Mouse (Mus musculus): ENCODE data around the gene Sdr42e1. TPM values are rescaled to one million over a fixed set of nuclear protein-coding genes. Genes with fewer than 3 reads are reported as not detected.
A peak's percentile ranks its signal among the peaks of the same experiment; 100 is the strongest.

Sdr42e1 gene
- polyA plus RNA-seq, 1 experiment, result 3.6 TPM

DNA sequence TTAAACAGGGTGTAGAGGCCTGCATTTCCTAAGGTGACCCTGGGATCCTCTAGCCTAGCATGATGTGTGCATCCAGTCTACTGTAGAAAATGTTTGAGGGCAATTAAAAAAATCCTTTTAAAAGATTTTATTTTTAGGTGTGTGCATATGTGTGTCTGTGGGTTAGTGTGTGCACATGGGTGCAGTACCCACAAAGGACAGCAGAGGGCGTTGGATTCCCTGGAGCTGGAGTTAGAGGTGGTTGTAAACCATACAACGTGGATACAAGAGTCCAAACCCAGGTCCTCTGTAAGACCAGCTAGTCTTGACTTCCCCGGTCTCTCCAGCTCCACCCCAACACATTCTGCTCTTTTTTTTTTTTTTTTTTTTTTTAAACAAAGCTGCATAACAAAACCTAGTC, 36.0 kb downstream of the Sdr42e1 start:
- Histone ChIP-seq H3K27me3 (ENCODE audit: control insufficient read depth, insufficient read depth, low read length) (no peaks in the 10 kb centered on the region), H3K27ac (ENCODE audit: control insufficient read depth, insufficient read depth, low read depth, low read length) (no peak overlapping the region), H3K36me3 (ENCODE audit: control insufficient read depth, insufficient read depth, low read length) (no peaks in the 10 kb centered on the region), H3K4me1 (ENCODE audit: control insufficient read depth, insufficient read depth, low read length) (peaks cover 8% of the 10 kb centered on the region), H3K4me3 (ENCODE audit: control insufficient read depth, low read depth, low read length) (no peak overlapping the region)
- no peak for TF ChIP-seq POLR2A (IDR thresholded peaks at IDR 0.05; ENCODE audit: control insufficient read depth, low read depth, low read length)
- TF ChIP-seq CTCF (IDR thresholded peaks at IDR 0.05; ENCODE audit: control insufficient read depth, insufficient read depth, insufficient replicate concordance, low read depth, low read length), result peak; percentile 66; the same call in 1 of the 2 replicates

DNA sequence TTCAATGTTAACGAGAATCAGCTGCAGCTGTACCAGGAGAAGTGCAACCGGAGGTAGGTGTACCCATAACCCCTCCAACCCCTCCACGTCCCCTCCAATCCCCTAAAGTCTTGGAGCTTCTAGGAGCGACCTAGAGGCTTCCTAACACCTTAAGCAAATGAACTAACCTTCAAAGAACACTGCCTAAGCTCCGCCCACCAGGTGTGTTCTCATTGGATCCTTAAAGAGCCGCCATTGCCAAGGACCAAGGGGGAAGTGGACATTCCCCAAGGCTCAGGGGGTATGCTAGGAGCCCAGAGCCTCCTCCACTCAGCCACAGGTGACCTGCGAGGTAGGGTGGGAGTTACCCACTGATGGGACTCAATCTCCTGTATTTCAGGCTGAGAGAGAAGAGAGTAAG, 39.1 kb downstream of the Sdr42e1 start:
- TF ChIP-seq CTCF (IDR thresholded peaks at IDR 0.05; ENCODE audit: control insufficient read depth, insufficient read depth, insufficient replicate concordance, low read depth, low read length), result no peak
- no peak for TF ChIP-seq POLR2A (IDR thresholded peaks at IDR 0.05; ENCODE audit: control insufficient read depth, low read depth, low read length)
- peaks cover 8% of the 10 kb centered on the region for H3K4me1 ChIP-seq (ENCODE audit: control insufficient read depth, insufficient read depth, low read length)
- no peak overlapping the region; the same call in 1 of the 2 replicates for H3K27ac ChIP-seq (ENCODE audit: control insufficient read depth, insufficient read depth, low read depth, low read length)
- H3K27me3 ChIP-seq (ENCODE audit: control insufficient read depth, insufficient read depth, low read length), result no peaks in the 10 kb centered on the region
- H3K36me3 ChIP-seq (ENCODE audit: control insufficient read depth, insufficient read depth, low read length), result no peaks in the 10 kb centered on the region
- peak overlapping the region; percentile 70 for H3K4me3 ChIP-seq (ENCODE audit: control insufficient read depth, low read depth, low read length)

GRCm38 (mm10) chr8:117632532-117632931, 41.0 kb downstream of the Sdr42e1 start:
- peaks cover 8% of the 10 kb centered on the region for H3K4me1 ChIP-seq (ENCODE audit: control insufficient read depth, insufficient read depth, low read length)
- TF ChIP-seq CTCF (IDR thresholded peaks at IDR 0.05; ENCODE audit: control insufficient read depth, insufficient read depth, insufficient replicate concordance, low read depth, low read length) (no peak), POLR2A (IDR thresholded peaks at IDR 0.05; ENCODE audit: control insufficient read depth, low read depth, low read length) (no peak)
- H3K4me3 ChIP-seq (ENCODE audit: control insufficient read depth, low read depth, low read length), result no peak overlapping the region
- H3K36me3 ChIP-seq (ENCODE audit: control insufficient read depth, insufficient read depth, low read length), result no peaks in the 10 kb centered on the region
- no peaks in the 10 kb centered on the region for H3K27me3 ChIP-seq (ENCODE audit: control insufficient read depth, insufficient read depth, low read length)
- no peak overlapping the region for H3K27ac ChIP-seq (ENCODE audit: control insufficient read depth, insufficient read depth, low read depth, low read length)

DNA sequence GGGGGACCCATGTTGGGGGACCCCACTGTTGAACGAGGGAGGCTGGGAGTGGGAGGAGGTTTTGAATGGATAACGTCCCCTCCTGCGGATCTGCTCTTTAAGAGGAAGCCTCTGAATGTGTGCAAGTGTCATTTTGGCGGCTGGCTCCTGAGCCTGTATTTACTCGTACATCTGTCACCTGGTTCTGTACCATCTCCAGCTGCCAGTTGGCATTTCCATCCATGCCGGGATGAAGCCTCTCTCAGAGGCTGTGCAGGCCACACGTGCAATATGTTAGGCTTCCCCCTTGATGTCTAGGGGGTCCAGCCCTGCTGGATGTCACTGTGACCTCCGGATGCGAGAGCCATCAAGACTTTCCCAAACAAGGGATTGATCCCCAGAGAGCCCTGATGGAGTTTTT, 46.4 kb downstream of the Sdr42e1 start:
- H3K4me1 ChIP-seq (ENCODE audit: control insufficient read depth, insufficient read depth, low read length), result no peaks in the 10 kb centered on the region
- H3K27me3 ChIP-seq (ENCODE audit: control insufficient read depth, insufficient read depth, low read length), result no peaks in the 10 kb centered on the region
- H3K4me3 ChIP-seq (ENCODE audit: control insufficient read depth, low read depth, low read length), result no peak overlapping the region
- no peaks in the 10 kb centered on the region for H3K36me3 ChIP-seq (ENCODE audit: control insufficient read depth, insufficient read depth, low read length)
- no peak overlapping the region for H3K27ac ChIP-seq (ENCODE audit: control insufficient read depth, insufficient read depth, low read depth, low read length)
- no peak for TF ChIP-seq CTCF (IDR thresholded peaks at IDR 0.05; ENCODE audit: control insufficient read depth, insufficient read depth, insufficient replicate concordance, low read depth, low read length)
- no peak for TF ChIP-seq POLR2A (IDR thresholded peaks at IDR 0.05; ENCODE audit: control insufficient read depth, low read depth, low read length)

DNA sequence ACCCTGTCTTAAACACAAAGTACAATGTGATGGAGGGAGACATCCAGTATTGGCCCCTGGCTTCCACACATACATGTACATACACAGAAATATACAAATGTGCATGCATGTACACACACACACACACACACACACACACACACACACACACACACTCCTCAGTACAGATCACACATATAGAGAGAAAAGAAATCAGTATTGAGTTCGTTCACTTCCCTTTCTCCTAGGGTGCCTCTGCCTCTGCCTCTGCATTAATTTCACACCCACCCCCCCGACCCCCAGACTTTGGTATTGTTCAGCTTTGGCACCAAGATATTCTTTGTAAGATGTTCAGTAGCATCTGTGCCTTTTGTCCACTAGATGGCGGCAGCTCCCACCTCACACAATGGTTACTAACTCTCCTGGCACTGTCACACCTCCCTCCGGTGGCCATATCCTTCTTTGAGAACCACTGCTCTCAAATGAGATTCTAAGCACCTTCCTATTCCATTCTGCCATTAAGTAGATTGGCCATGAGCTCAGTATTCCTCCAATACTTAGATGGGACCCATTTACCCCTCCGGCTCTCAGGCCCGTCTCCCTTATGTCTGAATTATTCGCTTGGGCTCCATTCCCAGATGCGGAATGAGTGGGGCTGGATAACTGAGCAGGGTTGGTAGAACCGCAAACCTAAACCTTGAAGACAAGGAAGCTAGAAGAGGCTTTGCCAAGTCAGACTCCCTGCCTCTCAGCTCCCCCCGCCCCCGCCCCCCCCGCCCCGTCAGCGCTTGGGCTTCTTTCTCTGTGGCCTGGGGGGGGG, 47.2 kb downstream of the Sdr42e1 start:
- no peak overlapping the region for H3K27ac ChIP-seq (ENCODE audit: control insufficient read depth, insufficient read depth, low read depth, low read length)
- H3K4me1 ChIP-seq (ENCODE audit: control insufficient read depth, insufficient read depth, low read length), result no peaks in the 10 kb centered on the region
- TF ChIP-seq POLR2A (IDR thresholded peaks at IDR 0.05; ENCODE audit: control insufficient read depth, low read depth, low read length) (no peak), CTCF (IDR thresholded peaks at IDR 0.05; ENCODE audit: control insufficient read depth, insufficient read depth, insufficient replicate concordance, low read depth, low read length) (peak; percentile 70; the same call in 1 of the 2 replicates)
- no peak overlapping the region for H3K4me3 ChIP-seq (ENCODE audit: control insufficient read depth, low read depth, low read length)
- no peaks in the 10 kb centered on the region for H3K27me3 ChIP-seq (ENCODE audit: control insufficient read depth, insufficient read depth, low read length)
- H3K36me3 ChIP-seq (ENCODE audit: control insufficient read depth, insufficient read depth, low read length), result no peaks in the 10 kb centered on the region

DNA sequence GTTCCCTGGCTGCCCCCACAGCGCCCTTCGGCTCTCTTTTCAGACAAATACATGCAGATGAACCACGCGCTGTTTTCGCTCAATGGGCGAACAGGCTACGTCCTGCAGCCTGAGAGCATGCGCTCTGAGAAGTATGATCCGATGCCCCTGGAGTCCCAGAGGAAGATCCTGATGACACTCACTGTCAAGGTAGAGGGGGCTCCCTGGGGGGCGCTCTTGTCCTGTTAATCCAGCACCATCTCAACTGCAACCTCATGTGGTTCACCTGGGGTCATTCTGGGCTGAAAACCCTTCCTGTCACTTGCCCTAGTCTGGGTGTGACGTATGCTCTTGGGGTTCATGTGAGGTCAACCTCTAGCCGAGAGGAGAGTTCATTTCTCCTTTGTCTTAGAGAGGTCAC, 60.6 kb downstream of the Sdr42e1 start:
- Histone ChIP-seq H3K27me3 (ENCODE audit: control insufficient read depth, insufficient read depth, low read length) (no peaks in the 10 kb centered on the region), H3K4me1 (ENCODE audit: control insufficient read depth, insufficient read depth, low read length) (no peaks in the 10 kb centered on the region), H3K27ac (ENCODE audit: control insufficient read depth, insufficient read depth, low read depth, low read length) (no peak overlapping the region), H3K36me3 (ENCODE audit: control insufficient read depth, insufficient read depth, low read length) (no peaks in the 10 kb centered on the region), H3K4me3 (ENCODE audit: control insufficient read depth, low read depth, low read length) (no peak overlapping the region)
- TF ChIP-seq POLR2A (IDR thresholded peaks at IDR 0.05; ENCODE audit: control insufficient read depth, low read depth, low read length) (no peak), CTCF (IDR thresholded peaks at IDR 0.05; ENCODE audit: control insufficient read depth, insufficient read depth, insufficient replicate concordance, low read depth, low read length) (no peak)

Other genes starting within 250 kb of the Sdr42e1 start
- gene Plcg2, start 175.4 kb downstream of the Sdr42e1 start, polyA plus RNA-seq (2012; rRNA removed), result 4.6 and 5.0 TPM in 2 replicates
- gene Hsd17b2, start 28.2 kb upstream of the Sdr42e1 start, polyA plus RNA-seq (2012; rRNA removed), result 0.57 and 0.60 TPM in 2 replicates
- gene Mphosph6, start 128.3 kb upstream of the Sdr42e1 start, polyA plus RNA-seq (2012; rRNA removed), result 5.6 and 7.0 TPM in 2 replicates